Mouse (Mus musculus) embryonic facial prominence, embryonic 10.5 days (tissue): ENCODE measurements at regions not wholly inside any gene's neighbourhood (a gene's known extent, or its start where the extent isn't known, plus 50 kb on each side); places are given as distances from the start of the nearest gene placed in this dataset.
A peak's percentile ranks its signal among the peaks of the same experiment; 100 is the strongest.

Source experiments
- DNase-seq: peaks from one replicate; pipeline ENCODE4 v3.0.0-alpha.2; 2017; ENCODE audit warnings: low spot score
- H3K27ac ChIP-seq: fragments of 300-500 bp; sonication (generic); replicated peaks from 2 replicates; pipeline ENCODE4 v1.5.1; 2016; ENCODE audit warnings: mild to moderate bottlenecking
- H3K27me3 ChIP-seq: fragments of 300-500 bp; sonication (generic); replicated peaks from 2 replicates; pipeline ENCODE4 v1.6.1; 2016; ENCODE audit warnings: low read depth, mild to moderate bottlenecking; ENCODE audit not compliant: poor library complexity, severe bottlenecking
- H3K36me3 ChIP-seq: fragments of 300-500 bp; sonication (generic); replicated peaks from 2 replicates; pipeline ENCODE4 v1.6.1; 2016; ENCODE audit warnings: mild to moderate bottlenecking, moderate library complexity
- H3K4me1 ChIP-seq: fragments of 300-500 bp; sonication (generic); 2 replicates; pipeline ENCODE4 v1.6.1; 2016
- H3K4me3 ChIP-seq: fragments of 300-500 bp; sonication (generic); 2 replicates; pipeline ENCODE4 v1.5.1; 2016; ENCODE audit warnings: mild to moderate bottlenecking, moderate library complexity
- H3K9me3 ChIP-seq: fragments of 300-500 bp; sonication (generic); 2 replicates; pipeline ENCODE4 v1.6.1; 2016; ENCODE audit warnings: mild to moderate bottlenecking
- WGBS: fragments of 180-500 bp; shearing (Covaris S2); methylation state at CpG from one replicate; pipeline ENCODE4 v1.1.7; 2016; 5-methylcytosine and 5-hydroxymethylcytosine counted together

GRCm38 (mm10) chr13:60450721-60451506, 150.8 kb upstream of the Dapk1 start:
- WGBS = 80% methylated on average over 10 of the region's 10 CpGs
- DNase-seq = no peak
- no peaks in the 10 kb centered on the region for H3K36me3 ChIP-seq
- H3K27ac ChIP-seq = peak overlapping the region; percentile 24; the same call in 1 of the 2 replicates
- no peak overlapping the region for H3K4me3 ChIP-seq
- H3K4me1 ChIP-seq = peaks cover 22% of the 10 kb centered on the region
- no peaks in the 10 kb centered on the region for H3K27me3 ChIP-seq
- H3K9me3 ChIP-seq = no peaks in the 10 kb centered on the region

- no peak for DNase-seq
Observed at GRCm38 (mm10) chr13:60453821-60454483, 147.8 kb upstream of the Dapk1 start.

GRCm38 (mm10) chr13:60455033-60455619, 146.6 kb upstream of the Dapk1 start:
- Histone ChIP-seq H3K27me3 (0 out of 2 replicates have a peak, but pooled peaks cover 3% of the 10 kb centered on the region), H3K4me1 (peaks cover 25% of the 10 kb centered on the region), H3K9me3 (no peaks in the 10 kb centered on the region), H3K36me3 (no peaks in the 10 kb centered on the region), H3K27ac (peak overlapping the region; percentile 86), H3K4me3 (peak overlapping the region; percentile 11; the same call in 1 of the 2 replicates)
- WGBS = 31% methylated on average over 15 of the region's 15 CpGs
- DNase-seq = peak; percentile 66

More at GRCm38 (mm10) chr13:60453821-60454483, 147.8 kb upstream of the Dapk1 start:
- H3K9me3 ChIP-seq = no peaks in the 10 kb centered on the region
- 0 out of 2 replicates have a peak, but pooled peaks cover 3% of the 10 kb centered on the region for H3K27me3 ChIP-seq
- H3K27ac ChIP-seq = 0 out of 2 replicates have a peak overlapping the region, but pooled peaks have one; percentile 86
- WGBS = 93% methylated on average over 9 of the region's 9 CpGs
- H3K4me1 ChIP-seq = peaks cover 25% of the 10 kb centered on the region
- no peaks in the 10 kb centered on the region for H3K36me3 ChIP-seq
- no peak overlapping the region for H3K4me3 ChIP-seq

- H3K9me3 ChIP-seq = no peaks in the 10 kb centered on the region
- H3K4me1 ChIP-seq = peaks cover 25% of the 10 kb centered on the region
- H3K27ac ChIP-seq = peak overlapping the region; percentile 86; the same call in 1 of the 2 replicates
- no peaks in the 10 kb centered on the region for H3K36me3 ChIP-seq
- H3K27me3 ChIP-seq = 0 out of 2 replicates have a peak, but pooled peaks cover 3% of the 10 kb centered on the region
- no peak overlapping the region for H3K4me3 ChIP-seq
- WGBS = 63% methylated on average over 10 of the region's 10 CpGs
- DNase-seq = no peak
Observed at GRCm38 (mm10) chr13:60455863-60456551, 145.7 kb upstream of the Dapk1 start.

GRCm38 (mm10) chr13:60457277-60457676, 144.5 kb upstream of the Dapk1 start:
- Histone ChIP-seq H3K9me3 (no peaks in the 10 kb centered on the region), H3K36me3 (no peaks in the 10 kb centered on the region), H3K4me1 (peaks cover 24% of the 10 kb centered on the region), H3K4me3 (no peak overlapping the region), H3K27ac (no peak overlapping the region), H3K27me3 (0 out of 2 replicates have a peak, but pooled peaks cover 3% of the 10 kb centered on the region)
- DNase-seq = no peak
- WGBS = 95% methylated on average over 10 of the region's 10 CpGs

GRCm38 (mm10) chr13:60459002-60459401, 142.7 kb upstream of the Dapk1 start:
- Histone ChIP-seq H3K9me3 (no peaks in the 10 kb centered on the region), H3K27me3 (0 out of 2 replicates have a peak, but pooled peaks cover 3% of the 10 kb centered on the region), H3K4me1 (peaks cover 24% of the 10 kb centered on the region), H3K4me3 (no peak overlapping the region), H3K36me3 (no peaks in the 10 kb centered on the region), H3K27ac (no peak overlapping the region)
- no peak for DNase-seq
- WGBS = 85% methylated on average over 5 of the region's 5 CpGs

- DNase-seq = no peak
Observed at GRCm38 (mm10) chr13:60466553-60467313, 135.0 kb upstream of the Dapk1 start.

GRCm38 (mm10) chr13:60467821-60468579, 133.7 kb upstream of the Dapk1 start:
- Histone ChIP-seq H3K4me1 (peaks cover 15% of the 10 kb centered on the region), H3K27ac (peak overlapping the region; percentile 83), H3K27me3 (0 out of 2 replicates have a peak, but pooled peaks cover 4% of the 10 kb centered on the region), H3K4me3 (no peak overlapping the region), H3K9me3 (no peaks in the 10 kb centered on the region), H3K36me3 (no peaks in the 10 kb centered on the region)
- peak; percentile 70 for DNase-seq
- 21% methylated on average over 11 of the region's 11 CpGs for WGBS

More at GRCm38 (mm10) chr13:60466553-60467313, 135.0 kb upstream of the Dapk1 start:
- Histone ChIP-seq H3K36me3 (no peaks in the 10 kb centered on the region), H3K4me3 (no peak overlapping the region), H3K9me3 (no peaks in the 10 kb centered on the region), H3K27me3 (0 out of 2 replicates have a peak, but pooled peaks cover 4% of the 10 kb centered on the region), H3K27ac (peak overlapping the region; percentile 55), H3K4me1 (peaks cover 15% of the 10 kb centered on the region)
- WGBS = 84% methylated on average over 5 of the region's 5 CpGs

- Histone ChIP-seq H3K27me3 (0 out of 2 replicates have a peak, but pooled peaks cover 4% of the 10 kb centered on the region), H3K4me3 (no peak overlapping the region), H3K27ac (no peak overlapping the region), H3K9me3 (no peaks in the 10 kb centered on the region), H3K4me1 (peaks cover 15% of the 10 kb centered on the region), H3K36me3 (no peaks in the 10 kb centered on the region)
- WGBS = 76% methylated on average over 17 of the region's 17 CpGs
- no peak for DNase-seq
Observed at GRCm38 (mm10) chr13:60470426-60471398, 131.0 kb upstream of the Dapk1 start.

- Histone ChIP-seq H3K27me3 (0 out of 2 replicates have a peak, but pooled peaks cover 10% of the 10 kb centered on the region), H3K4me3 (no peak overlapping the region), H3K4me1 (peaks cover 15% of the 10 kb centered on the region), H3K36me3 (no peaks in the 10 kb centered on the region), H3K27ac (no peak overlapping the region), H3K9me3 (no peaks in the 10 kb centered on the region)
- DNase-seq = no peak
- 85% methylated on average over 5 of the region's 5 CpGs for WGBS
Observed at GRCm38 (mm10) chr13:60471602-60472001, 130.1 kb upstream of the Dapk1 start.
